Mouse (Mus musculus) limb, embryonic 15.5 days (tissue): ENCODE results near the gene Zfp108. TPM values are rescaled to one million over a fixed set of nuclear protein-coding genes. Genes with fewer than 3 reads are reported as not detected.

ENCODE experiments used
- ATAC-seq: fragments of 200-750 bp; cut with Nextera tagmentation; 2 replicates; pipeline ENCODE4 v1.8.0; 2017; ENCODE audit warnings: low read depth, moderate TSS enrichment; ENCODE audit not compliant: insufficient number of reproducible peaks, low FRiP score, low TSS enrichment
- H3K27ac ChIP-seq: fragments of 300-500 bp; sonication (generic); 2 replicates; pipeline ENCODE4 v1.5.1; 2015; ENCODE audit warnings: moderate library complexity, mild to moderate bottlenecking, inconsistent platforms
- H3K27me3 ChIP-seq: fragments of 300-500 bp; sonication (generic); 2 replicates; pipeline ENCODE4 v1.6.1; 2015; ENCODE audit warnings: inconsistent platforms
- H3K36me3 ChIP-seq: fragments of 300-500 bp; sonication (generic); 2 replicates; pipeline ENCODE4 v1.6.1; 2015; ENCODE audit warnings: inconsistent platforms
- H3K4me1 ChIP-seq: fragments of 300-500 bp; sonication (generic); 2 replicates; pipeline ENCODE4 v1.6.1; 2015; ENCODE audit warnings: inconsistent platforms
- H3K4me2 ChIP-seq: fragments of 300-500 bp; sonication (generic); 2 replicates; pipeline ENCODE4 v1.6.1; 2015; ENCODE audit warnings: mild to moderate bottlenecking, inconsistent platforms
- H3K4me3 ChIP-seq: fragments of 300-500 bp; sonication (generic); 2 replicates; pipeline ENCODE4 v1.5.1; 2015; ENCODE audit warnings: mild to moderate bottlenecking, inconsistent platforms
- H3K9ac ChIP-seq: fragments of 300-500 bp; sonication (generic); 2 replicates; pipeline ENCODE4 v1.6.1; 2015; ENCODE audit warnings: inconsistent platforms
- H3K9me3 ChIP-seq: fragments of 300-500 bp; sonication (generic); 2 replicates; pipeline ENCODE4 v1.6.1; 2016; ENCODE audit warnings: inconsistent platforms
- WGBS: fragments of 180-500 bp; shearing (Covaris S2); methylation state at CpG from one replicate; pipeline ENCODE4 v1.1.7; 2015; 5-methylcytosine and 5-hydroxymethylcytosine counted together
- polyA plus RNA-seq: library from polyadenylated mRNA; unstranded; fragments of >200 nt; fragmentation: Nextera tagmentation; extraction: Ambion mirVana; gene quantifications from 2 replicates; pipeline ENCODE4 v1.2.1, GENCODE M21; 2015

The Zfp108 gene
- polyA plus RNA-seq, 1 experiment from 2014 or later: 6.1 TPM

GRCm38 (mm10) chr7:24299823-24300481 lies 45.4 kb downstream of the Zfp108 start:
- peak overlapping the region; percentile 37 for H3K9ac ChIP-seq
- peaks cover 24% of the 10 kb centered on the region for H3K4me1 ChIP-seq
- H3K9me3 ChIP-seq: no peaks in the 10 kb centered on the region
- no peak; the same call in 1 of the 2 replicates for ATAC-seq
- peaks cover 45% of the 10 kb centered on the region for H3K36me3 ChIP-seq
- peak overlapping the region; percentile 83 for H3K4me2 ChIP-seq
- WGBS: under 1% methylated on average over 18 of the region's 18 CpGs
- H3K27me3 ChIP-seq: no peaks in the 10 kb centered on the region
- peak overlapping the region; percentile 97 for H3K27ac ChIP-seq
- H3K4me3 ChIP-seq: peak overlapping the region; percentile 71

GRCm38 (mm10) chr7:24300771-24301282 lies 46.2 kb downstream of the Zfp108 start, which contains the start of gene Zfp61:
Zfp61 (minus strand) TSS chr7:24301232.
- no peaks in the 10 kb centered on the region for H3K27me3 ChIP-seq
- H3K4me1 ChIP-seq: peaks cover 24% of the 10 kb centered on the region
- peak within 1 kb of the TSS; percentile 83 for H3K4me2 ChIP-seq
- H3K27ac ChIP-seq: peak within 1 kb of the TSS; percentile 97
- peaks cover 39% of the 10 kb centered on the region for H3K36me3 ChIP-seq
- H3K4me3 ChIP-seq: peak within 1 kb of the TSS; percentile 71
- 2% methylated on average over 13 of the region's 13 CpGs for WGBS
- H3K9ac ChIP-seq: 0 out of 2 replicates have a peak within 1 kb of the TSS, but pooled peaks have one; percentile 37
- H3K9me3 ChIP-seq: no peaks in the 10 kb centered on the region
- peak; percentile 66 for ATAC-seq

Other genes with a start within 250 kb of the Zfp108 start
- not detected in 2 replicates for gene Vmn1r183, start 201.5 kb upstream of the Zfp108 start, polyA plus RNA-seq
- 19.1 and 20.4 TPM in 2 replicates for gene Zfp180, start 172.9 kb upstream of the Zfp108 start, polyA plus RNA-seq
- 6.9 and 7.9 TPM in 2 replicates for gene Zfp112, start 142.5 kb upstream of the Zfp108 start, polyA plus RNA-seq
- gene Zfp235, start 120.6 kb upstream of the Zfp108 start, polyA plus RNA-seq: 16.9 and 19.7 TPM in 2 replicates
- 5.2 and 6.1 TPM in 2 replicates for gene Zfp114, start 79.7 kb upstream of the Zfp108 start, polyA plus RNA-seq
- gene Zfp111, start 43.4 kb upstream of the Zfp108 start, polyA plus RNA-seq: 10.4 and 11.7 TPM in 2 replicates
- 4.7 and 5.1 TPM in 2 replicates for gene Zfp109, start 17.2 kb upstream of the Zfp108 start, polyA plus RNA-seq
- 9.1 and 10.2 TPM in 2 replicates for gene Zfp93, start 15.6 kb downstream of the Zfp108 start, polyA plus RNA-seq
- 39.6 and 49.2 TPM in 2 replicates for gene Zfp61, start 46.4 kb downstream of the Zfp108 start, polyA plus RNA-seq
- 12.2 and 12.8 TPM in 2 replicates for gene Zfp94, start 61.9 kb downstream of the Zfp108 start, polyA plus RNA-seq
- gene Tescl, start 79.1 kb downstream of the Zfp108 start, polyA plus RNA-seq: not detected in 2 replicates
- gene Lypd5, start 94.4 kb downstream of the Zfp108 start, polyA plus RNA-seq: 55.8 and 59.7 TPM in 2 replicates
- gene Kcnn4, start 115.5 kb downstream of the Zfp108 start, polyA plus RNA-seq: 3.0 and 3.4 TPM in 2 replicates
- 23.2 and 23.6 TPM in 2 replicates for gene Smg9, start 144.8 kb downstream of the Zfp108 start, polyA plus RNA-seq
- 0.17 TPM in 1 of 2 replicates, not detected in the other for gene Irgc1, start 197.5 kb downstream of the Zfp108 start, polyA plus RNA-seq
- 8.1 and 10.1 TPM in 2 replicates for gene Plaur, start 207.7 kb downstream of the Zfp108 start, polyA plus RNA-seq
- 5.0 and 6.3 TPM in 2 replicates for gene Cadm4, start 227.2 kb downstream of the Zfp108 start, polyA plus RNA-seq